Mouse (Mus musculus): Measurements from ENCODE around the gene Taf3.

GRCm38 (mm10) chr2:9877966-9878563 lies 170.3 kb downstream of the Taf3 start:
- TF ChIP-seq GATA1 (IDR thresholded peaks at IDR 0.05; ENCODE audit: low read length) = no peak
- TF ChIP-seq TAL1 (IDR thresholded peaks at IDR 0.05; ENCODE audit: low read length) = no peak
